Mouse (Mus musculus): ENCODE measurements at regions not wholly inside any gene's neighbourhood (a gene's known extent, or its start where the extent isn't known, plus 50 kb on each side); places are given as distances from the start of the nearest gene placed in this dataset.

DNA sequence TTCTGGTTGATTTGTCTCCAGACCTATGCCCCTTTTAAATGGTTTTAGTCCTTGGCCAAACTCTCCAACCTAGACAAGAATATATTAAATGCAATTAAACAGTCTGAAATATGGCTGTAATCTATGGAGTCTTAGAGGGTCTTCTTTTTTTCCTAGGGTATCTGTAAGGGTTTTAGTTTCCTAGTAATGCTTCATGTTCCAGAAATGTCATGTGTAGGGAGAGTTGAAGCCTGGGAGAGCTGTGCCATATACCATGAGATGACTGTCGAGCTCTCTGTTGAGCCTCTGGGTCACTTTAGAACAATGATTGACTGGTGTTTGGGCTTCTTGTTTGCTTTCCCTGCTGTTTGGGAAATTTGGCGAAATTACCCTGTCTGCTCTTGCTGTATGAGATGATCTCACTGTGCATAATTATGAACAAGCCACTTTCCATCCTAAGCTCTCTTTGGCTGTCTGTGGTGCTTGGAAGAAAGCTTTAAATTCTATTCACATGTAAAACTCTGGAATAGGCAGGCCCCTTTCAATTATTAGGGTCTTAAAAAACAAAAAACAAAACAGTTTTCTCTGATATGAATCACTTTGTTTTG is 74.9 kb upstream of the Pld5 start:
- TF ChIP-seq CTCF (IDR thresholded peaks at IDR 0.05), result no peak
- TF ChIP-seq POLR2A (IDR thresholded peaks at IDR 0.05; ENCODE audit: insufficient read depth, low read depth, low read length), result no peak
